Mouse (Mus musculus): ENCODE measurements around the gene Scd3. TPM values are rescaled to one million over a fixed set of nuclear protein-coding genes. Genes with fewer than 3 reads are reported as not detected.

The Scd3 gene
- polyA plus RNA-seq, 1 experiment, result 0.13 TPM

DNA sequence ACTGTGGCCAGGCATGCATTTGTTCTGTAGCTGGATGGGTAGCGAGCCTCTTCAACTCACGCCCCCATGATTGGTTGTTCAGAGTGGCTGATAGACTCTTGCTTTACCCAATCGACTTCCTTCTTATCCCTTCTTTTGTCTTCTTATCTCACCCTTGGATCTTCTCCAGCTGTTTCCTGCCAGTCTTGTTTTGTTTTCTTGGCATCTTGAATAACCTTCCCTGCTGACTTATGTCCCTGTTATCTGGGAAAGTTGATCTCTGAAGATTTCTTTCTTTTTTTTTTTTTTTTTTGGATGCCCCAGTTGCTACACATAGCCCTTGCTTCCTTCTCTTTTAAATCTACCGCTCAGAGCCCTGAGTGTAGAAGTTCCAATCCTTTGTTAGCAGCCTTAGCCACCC is 56.4 kb downstream of the Scd3 start:
- Histone ChIP-seq H3K4me1 (ENCODE audit: control insufficient read depth, insufficient read depth, low read length) (no peaks in the 10 kb centered on the region), H3K36me3 (ENCODE audit: control insufficient read depth, insufficient read depth, low read length) (no peaks in the 10 kb centered on the region), H3K27me3 (replicated peaks; ENCODE audit: control insufficient read depth, insufficient read depth, low read length) (no peaks in the 10 kb centered on the region), H3K27ac (ENCODE audit: insufficient read depth, low read depth, low read length) (no peak overlapping the region), H3K4me3 (ENCODE audit: insufficient read depth, low read depth, low read length) (no peak overlapping the region)
- WGBS, result 63% methylated on average over 4 of the region's 4 CpGs
- no peak for DNase-seq
- TF ChIP-seq CTCF (conservative IDR thresholded peaks at IDR 0.05; ENCODE audit: insufficient read depth, insufficient read length, low read depth, low read length) (no peak), POLR2A (IDR thresholded peaks at IDR 0.05; ENCODE audit: low read depth, low read length) (no peak)

- Histone ChIP-seq H3K27me3 (replicated peaks; ENCODE audit: control insufficient read depth, insufficient read depth, low read length) (no peaks in the 10 kb centered on the region), H3K4me1 (ENCODE audit: control insufficient read depth, insufficient read depth, low read length) (no peaks in the 10 kb centered on the region), H3K36me3 (ENCODE audit: control insufficient read depth, insufficient read depth, low read length) (no peaks in the 10 kb centered on the region), H3K27ac (ENCODE audit: insufficient read depth, low read depth, low read length) (no peak overlapping the region), H3K4me3 (ENCODE audit: insufficient read depth, low read depth, low read length) (no peak overlapping the region)
- WGBS, result 81% methylated on average over 5 of the region's 5 CpGs
- no peak for TF ChIP-seq POLR2A (IDR thresholded peaks at IDR 0.05; ENCODE audit: low read depth, low read length)
- TF ChIP-seq CTCF (conservative IDR thresholded peaks at IDR 0.05; ENCODE audit: insufficient read depth, insufficient read length, low read depth, low read length), result no peak
- no peak for DNase-seq
Measured at GRCm38 (mm10) chr19:44260487-44260886, 57.4 kb downstream of the Scd3 start.

DNA sequence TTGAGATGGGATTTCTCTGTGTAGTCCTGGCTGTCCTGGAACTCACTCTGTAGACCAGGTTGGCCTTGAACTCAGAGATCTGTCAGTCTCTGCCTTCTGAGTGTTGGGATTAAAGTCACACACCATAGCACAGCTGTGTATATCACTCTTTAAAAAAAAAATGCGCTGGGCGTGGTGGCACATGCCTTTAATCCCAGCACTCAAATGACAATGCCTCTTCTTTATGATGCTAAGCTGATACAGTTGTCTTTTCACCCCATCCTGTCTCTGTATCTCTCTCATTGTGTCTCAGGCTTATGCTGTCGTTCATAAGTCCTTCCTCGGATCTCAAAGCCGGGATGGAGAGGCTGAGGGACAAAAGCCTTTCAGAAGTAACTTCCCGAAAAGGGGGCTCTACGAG is 58.7 kb downstream of the Scd3 start:
- Histone ChIP-seq H3K27ac (ENCODE audit: insufficient read depth, low read depth, low read length) (no peak overlapping the region), H3K4me1 (ENCODE audit: control insufficient read depth, insufficient read depth, low read length) (no peaks in the 10 kb centered on the region), H3K4me3 (ENCODE audit: insufficient read depth, low read depth, low read length) (no peak overlapping the region), H3K36me3 (ENCODE audit: control insufficient read depth, insufficient read depth, low read length) (no peaks in the 10 kb centered on the region), H3K27me3 (replicated peaks; ENCODE audit: control insufficient read depth, insufficient read depth, low read length) (no peaks in the 10 kb centered on the region)
- DNase-seq, result no peak
- 86% methylated on average over 7 of the region's 7 CpGs for WGBS
- TF ChIP-seq POLR2A (IDR thresholded peaks at IDR 0.05; ENCODE audit: low read depth, low read length), result no peak
- TF ChIP-seq CTCF (conservative IDR thresholded peaks at IDR 0.05; ENCODE audit: insufficient read depth, insufficient read length, low read depth, low read length), result no peak

DNA sequence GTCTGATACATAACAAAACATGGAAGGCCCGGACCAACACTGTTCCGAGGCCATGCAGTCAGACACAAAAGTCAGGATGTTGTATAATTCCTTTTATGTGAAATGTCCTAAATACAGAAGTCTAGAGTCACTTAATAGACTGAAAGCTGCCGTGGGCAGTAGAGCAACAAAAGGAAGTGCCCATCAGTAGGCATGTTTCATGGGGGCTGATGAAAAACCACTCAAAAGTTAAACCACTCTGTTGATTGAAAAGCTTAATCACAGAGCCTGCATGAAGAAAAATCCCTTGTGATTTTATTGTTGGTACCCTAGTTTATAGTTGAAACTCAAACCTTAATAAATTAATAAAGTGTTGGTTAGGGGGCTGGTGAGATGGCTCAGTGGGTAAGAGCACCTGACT is 60.5 kb downstream of the Scd3 start:
- H3K4me1 ChIP-seq (ENCODE audit: control insufficient read depth, insufficient read depth, low read length), result no peaks in the 10 kb centered on the region
- DNase-seq, result no peak
- 80% methylated on average over 3 of the region's 3 CpGs for WGBS
- no peak overlapping the region for H3K27ac ChIP-seq (ENCODE audit: insufficient read depth, low read depth, low read length)
- no peak overlapping the region for H3K4me3 ChIP-seq (ENCODE audit: insufficient read depth, low read depth, low read length)
- TF ChIP-seq POLR2A (IDR thresholded peaks at IDR 0.05; ENCODE audit: low read depth, low read length) (no peak), CTCF (conservative IDR thresholded peaks at IDR 0.05; ENCODE audit: insufficient read depth, insufficient read length, low read depth, low read length) (no peak)
- no peaks in the 10 kb centered on the region for H3K36me3 ChIP-seq (ENCODE audit: control insufficient read depth, insufficient read depth, low read length)
- H3K27me3 ChIP-seq (replicated peaks; ENCODE audit: control insufficient read depth, insufficient read depth, low read length), result no peaks in the 10 kb centered on the region

GRCm38 (mm10) chr19:44264226-44264625 is 61.2 kb downstream of the Scd3 start:
- Histone ChIP-seq H3K4me1 (ENCODE audit: control insufficient read depth, insufficient read depth, low read length) (no peaks in the 10 kb centered on the region), H3K4me3 (ENCODE audit: insufficient read depth, low read depth, low read length) (no peak overlapping the region), H3K27ac (ENCODE audit: insufficient read depth, low read depth, low read length) (no peak overlapping the region), H3K36me3 (ENCODE audit: control insufficient read depth, insufficient read depth, low read length) (no peaks in the 10 kb centered on the region), H3K27me3 (replicated peaks; ENCODE audit: control insufficient read depth, insufficient read depth, low read length) (no peaks in the 10 kb centered on the region)
- WGBS, result 71% methylated on average over 9 of the region's 9 CpGs
- TF ChIP-seq POLR2A (IDR thresholded peaks at IDR 0.05; ENCODE audit: low read depth, low read length) (no peak), CTCF (conservative IDR thresholded peaks at IDR 0.05; ENCODE audit: insufficient read depth, insufficient read length, low read depth, low read length) (no peak)
- no peak for DNase-seq

- H3K27ac ChIP-seq (ENCODE audit: insufficient read depth, low read depth, low read length), result no peak overlapping the region
- no peak overlapping the region for H3K4me3 ChIP-seq (ENCODE audit: insufficient read depth, low read depth, low read length)
- TF ChIP-seq CTCF (conservative IDR thresholded peaks at IDR 0.05; ENCODE audit: insufficient read depth, insufficient read length, low read depth, low read length), result no peak
- no peak for TF ChIP-seq POLR2A (IDR thresholded peaks at IDR 0.05; ENCODE audit: low read depth, low read length)
- WGBS, result 74% methylated on average over 7 of the region's 7 CpGs
- no peaks in the 10 kb centered on the region for H3K27me3 ChIP-seq (replicated peaks; ENCODE audit: control insufficient read depth, insufficient read depth, low read length)
- no peak for DNase-seq
- no peaks in the 10 kb centered on the region for H3K36me3 ChIP-seq (ENCODE audit: control insufficient read depth, insufficient read depth, low read length)
- H3K4me1 ChIP-seq (ENCODE audit: control insufficient read depth, insufficient read depth, low read length), result no peaks in the 10 kb centered on the region
Measured at GRCm38 (mm10) chr19:44265300-44265699, 62.2 kb downstream of the Scd3 start.

DNA sequence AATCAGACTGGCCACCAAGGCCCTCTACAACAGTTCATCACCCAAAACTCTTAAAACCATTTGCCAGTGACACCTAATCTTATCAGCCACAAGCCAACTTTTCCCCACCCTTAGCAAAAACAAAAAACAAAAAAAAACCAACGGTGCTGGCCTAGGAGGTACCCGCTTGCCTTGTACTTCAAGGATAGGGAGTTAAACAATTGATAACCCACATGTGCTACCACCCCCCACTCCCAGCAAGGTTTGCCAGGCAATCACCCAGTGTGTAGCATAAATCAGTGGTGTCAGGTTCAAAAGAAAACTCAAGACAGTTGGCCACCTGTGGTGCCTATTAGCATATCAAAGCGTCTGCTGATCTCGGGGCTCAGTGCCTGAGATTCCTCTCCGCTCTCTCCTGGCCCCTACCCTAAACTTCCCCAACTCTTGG is 62.9 kb downstream of the Scd3 start:
- H3K4me1 ChIP-seq (ENCODE audit: control insufficient read depth, insufficient read depth, low read length), result no peaks in the 10 kb centered on the region
- no peak overlapping the region for H3K4me3 ChIP-seq (ENCODE audit: insufficient read depth, low read depth, low read length)
- no peaks in the 10 kb centered on the region for H3K36me3 ChIP-seq (ENCODE audit: control insufficient read depth, insufficient read depth, low read length)
- 74% methylated on average over 5 of the region's 5 CpGs for WGBS
- TF ChIP-seq POLR2A (IDR thresholded peaks at IDR 0.05; ENCODE audit: low read depth, low read length) (no peak), CTCF (conservative IDR thresholded peaks at IDR 0.05; ENCODE audit: insufficient read depth, insufficient read length, low read depth, low read length) (no peak)
- DNase-seq, result no peak
- H3K27me3 ChIP-seq (replicated peaks; ENCODE audit: control insufficient read depth, insufficient read depth, low read length), result no peaks in the 10 kb centered on the region
- no peak overlapping the region for H3K27ac ChIP-seq (ENCODE audit: insufficient read depth, low read depth, low read length)

DNA sequence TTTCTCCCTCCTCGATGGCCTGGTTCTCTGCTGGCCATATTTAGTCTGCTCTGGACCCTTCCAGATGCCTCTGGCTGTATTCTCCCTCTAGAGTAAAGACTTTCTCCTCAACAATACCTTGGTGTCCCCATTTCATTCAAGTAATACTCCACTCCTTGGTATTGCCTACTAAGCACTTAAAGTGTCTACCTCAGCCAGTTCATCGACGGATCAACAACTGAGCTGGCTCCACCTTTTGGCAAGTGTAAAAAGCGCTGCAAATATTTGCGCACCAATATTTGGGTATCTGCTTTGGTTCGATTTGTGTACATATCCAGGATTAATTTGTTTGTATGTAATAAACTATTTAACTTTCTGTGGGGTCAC is 63.4 kb downstream of the Scd3 start:
- H3K27me3 ChIP-seq (replicated peaks; ENCODE audit: control insufficient read depth, insufficient read depth, low read length), result no peaks in the 10 kb centered on the region
- H3K27ac ChIP-seq (ENCODE audit: insufficient read depth, low read depth, low read length), result peak overlapping the region; percentile 29; the same call in 1 of the 2 replicates
- no peak for DNase-seq
- no peaks in the 10 kb centered on the region for H3K4me1 ChIP-seq (ENCODE audit: control insufficient read depth, insufficient read depth, low read length)
- no peaks in the 10 kb centered on the region for H3K36me3 ChIP-seq (ENCODE audit: control insufficient read depth, insufficient read depth, low read length)
- WGBS, result 26% methylated on average over 6 of the region's 6 CpGs
- H3K4me3 ChIP-seq (ENCODE audit: insufficient read depth, low read depth, low read length), result peak overlapping the region; percentile 74
- TF ChIP-seq CTCF (conservative IDR thresholded peaks at IDR 0.05; ENCODE audit: insufficient read depth, insufficient read length, low read depth, low read length) (0 out of 2 replicates have a peak, but pooled peaks have one; percentile 3), POLR2A (IDR thresholded peaks at IDR 0.05; ENCODE audit: low read depth, low read length) (no peak)

All from kidney, adult 2 months (tissue).